Mouse (Mus musculus): ENCODE data around the gene Rev1. TPM values are rescaled to one million over a fixed set of nuclear protein-coding genes. Genes with fewer than 3 reads are reported as not detected.
"Not testable (repeated sequence)": the region's sequence is repeated elsewhere in the genome, so short reads cannot be mapped to it uniquely, and the experiment has no call there.

Gene Rev1
- polyA plus RNA-seq, 1 experiment from 2014 or later, result 32.9 TPM

- H3K27me3 ChIP-seq (ENCODE audit: low read depth, poor library complexity, severe bottlenecking), result no peaks in the 10 kb centered on the region
- H3K36me3 ChIP-seq, result no peaks in the 10 kb centered on the region
- no peak for DNase-seq (ENCODE audit: low spot score)
- H3K4me1 ChIP-seq, result peaks cover 37% of the 10 kb centered on the region
- no peaks in the 10 kb centered on the region for H3K9me3 ChIP-seq (replicated peaks)
- H3K4me3 ChIP-seq, result no peak overlapping the region
- no peak overlapping the region for H3K27ac ChIP-seq (replicated peaks)
Measured at GRCm38 (mm10) chr1:38127036-38127435, 2.6 kb downstream of the Rev1 start.

GRCm38 (mm10) chr1:38126426-38126825 lies 3.2 kb downstream of the Rev1 start:
- H3K36me3 ChIP-seq, result no peaks in the 10 kb centered on the region
- no peak for DNase-seq (ENCODE audit: low spot score)
- H3K27ac ChIP-seq (replicated peaks), result no peak overlapping the region
- no peak overlapping the region for H3K4me3 ChIP-seq
- WGBS, result 87% methylated on average over 3 of the region's 3 CpGs
- no peaks in the 10 kb centered on the region for H3K9me3 ChIP-seq (replicated peaks)
- H3K27me3 ChIP-seq (ENCODE audit: low read depth, poor library complexity, severe bottlenecking), result no peaks in the 10 kb centered on the region
- H3K4me1 ChIP-seq, result peaks cover 37% of the 10 kb centered on the region

- Histone ChIP-seq H3K9me3 (replicated peaks) (no peaks in the 10 kb centered on the region), H3K27me3 (ENCODE audit: low read depth, poor library complexity, severe bottlenecking) (no peaks in the 10 kb centered on the region), H3K27ac (replicated peaks) (no peak overlapping the region), H3K4me1 (peaks cover 24% of the 10 kb centered on the region), H3K4me3 (no peak overlapping the region), H3K36me3 (no peaks in the 10 kb centered on the region; the same call in 1 of the 2 replicates)
- DNase-seq (ENCODE audit: low spot score), result no peak
Measured at GRCm38 (mm10) chr1:38124261-38124660, 5.3 kb downstream of the Rev1 start.

- Histone ChIP-seq H3K9me3 (replicated peaks) (no peaks in the 10 kb centered on the region), H3K27me3 (ENCODE audit: low read depth, poor library complexity, severe bottlenecking) (no peaks in the 10 kb centered on the region), H3K4me1 (no peaks in the 10 kb centered on the region; the same call in 1 of the 2 replicates), H3K36me3 (peaks cover 24% of the 10 kb centered on the region), H3K4me3 (no peak overlapping the region), H3K27ac (replicated peaks) (no peak overlapping the region)
- no peak for DNase-seq (ENCODE audit: low spot score)
- WGBS, result 91% methylated on average over 5 of the region's 5 CpGs
Measured at GRCm38 (mm10) chr1:38120877-38121276, 8.7 kb downstream of the Rev1 start.

- H3K9me3 ChIP-seq (replicated peaks), result no peaks in the 10 kb centered on the region; the same call in 1 of the 2 replicates
- no peaks in the 10 kb centered on the region for H3K27me3 ChIP-seq (ENCODE audit: low read depth, poor library complexity, severe bottlenecking)
- DNase-seq (ENCODE audit: low spot score), result no peak
- no peak overlapping the region for H3K4me3 ChIP-seq
- H3K36me3 ChIP-seq, result peaks cover 25% of the 10 kb centered on the region
- H3K27ac ChIP-seq (replicated peaks), result no peak overlapping the region
- no peaks in the 10 kb centered on the region; the same call in 1 of the 2 replicates for H3K4me1 ChIP-seq
- 93% methylated on average over 2 of the region's 2 CpGs for WGBS
Measured at GRCm38 (mm10) chr1:38118624-38119023, 11.0 kb downstream of the Rev1 start.

- H3K9me3 ChIP-seq (replicated peaks), result no peaks in the 10 kb centered on the region; the same call in 1 of the 2 replicates
- H3K4me1 ChIP-seq, result no peaks in the 10 kb centered on the region
- H3K27me3 ChIP-seq (ENCODE audit: low read depth, poor library complexity, severe bottlenecking), result no peaks in the 10 kb centered on the region
- peaks cover 26% of the 10 kb centered on the region for H3K36me3 ChIP-seq
- DNase-seq (ENCODE audit: low spot score), result no peak
- WGBS, result 92% methylated on average over 7 of the region's 7 CpGs
- H3K27ac ChIP-seq (replicated peaks), result no peak overlapping the region
- no peak overlapping the region for H3K4me3 ChIP-seq
Measured at GRCm38 (mm10) chr1:38109786-38110185, 19.8 kb downstream of the Rev1 start.

DNA sequence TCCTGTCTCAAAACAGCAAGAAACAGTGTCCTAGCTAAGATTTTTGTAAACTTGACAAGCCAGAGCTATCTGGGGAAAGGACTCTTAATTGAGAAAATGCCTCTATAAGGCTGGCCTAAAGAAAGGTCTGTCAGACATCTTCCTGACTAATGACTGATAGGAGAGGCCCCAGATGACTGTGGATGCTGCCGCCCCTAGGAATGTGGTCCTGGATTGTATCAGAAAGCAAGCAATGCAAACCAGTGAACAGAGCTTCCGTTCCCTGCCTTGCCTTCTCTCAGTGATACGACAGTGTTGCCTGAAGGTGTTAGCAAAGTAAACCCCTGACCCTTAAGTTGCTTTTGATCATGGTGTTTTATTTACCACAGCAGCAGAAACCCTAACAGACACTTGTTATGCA lies 25.8 kb downstream of the Rev1 start:
- 81% methylated on average over 3 of the region's 3 CpGs for WGBS
- H3K4me1 ChIP-seq, result no peaks in the 10 kb centered on the region
- no peaks in the 10 kb centered on the region for H3K27me3 ChIP-seq (ENCODE audit: low read depth, poor library complexity, severe bottlenecking)
- H3K4me3 ChIP-seq, result no peak overlapping the region
- H3K9me3 ChIP-seq (replicated peaks), result no peaks in the 10 kb centered on the region
- DNase-seq (ENCODE audit: low spot score), result no peak
- peaks cover 49% of the 10 kb centered on the region for H3K36me3 ChIP-seq
- H3K27ac ChIP-seq (replicated peaks), result no peak overlapping the region

DNA sequence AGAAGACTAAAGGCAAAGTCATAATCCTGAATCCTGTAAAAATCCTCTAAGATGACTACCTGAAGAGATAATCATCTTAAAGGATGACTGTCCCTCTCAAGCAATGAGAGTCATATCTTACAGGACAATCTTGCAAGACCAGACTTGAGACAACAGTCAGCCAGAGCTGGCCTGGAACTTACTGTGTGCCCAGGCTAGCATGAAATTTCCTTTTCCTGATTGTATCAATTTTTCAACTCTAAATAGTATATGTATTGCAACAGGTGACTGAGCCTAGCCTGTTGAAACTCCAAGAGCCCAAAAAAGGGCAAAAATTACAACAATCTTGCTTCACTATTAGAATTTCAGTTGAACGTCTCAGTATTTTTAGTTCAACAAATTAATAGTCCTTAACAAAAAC lies 26.4 kb downstream of the Rev1 start:
- Histone ChIP-seq H3K36me3 (peaks cover 55% of the 10 kb centered on the region), H3K27me3 (ENCODE audit: low read depth, poor library complexity, severe bottlenecking) (no peaks in the 10 kb centered on the region), H3K4me3 (no peak overlapping the region), H3K9me3 (replicated peaks) (no peaks in the 10 kb centered on the region), H3K27ac (replicated peaks) (no peak overlapping the region), H3K4me1 (no peaks in the 10 kb centered on the region)
- WGBS, result 95% methylated on average over 1 of the region's 1 CpGs
- no peak for DNase-seq (ENCODE audit: low spot score)

DNA sequence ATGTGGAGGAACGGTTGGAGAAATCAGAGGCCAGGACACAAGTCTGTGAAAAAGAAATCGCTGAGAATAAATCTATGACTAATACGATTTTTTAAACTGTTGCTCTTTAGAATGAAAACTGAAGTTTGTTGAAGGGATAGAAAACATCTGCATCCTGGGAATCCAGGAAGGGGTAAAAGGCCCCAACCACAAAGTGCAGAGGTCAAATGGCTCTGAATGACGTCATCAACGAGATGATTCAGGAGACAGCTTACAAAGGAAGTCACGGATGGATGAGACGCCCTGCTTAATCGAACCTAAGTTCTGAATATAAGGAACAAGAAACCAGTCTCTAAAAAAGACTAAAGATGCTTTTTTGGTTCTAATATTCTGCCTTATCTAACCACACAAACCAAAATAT lies 48.3 kb downstream of the Rev1 start:
- 81% methylated on average over 8 of the region's 8 CpGs for WGBS
- Histone ChIP-seq H3K4me1 (no peaks in the 10 kb centered on the region), H3K27me3 (ENCODE audit: low read depth, poor library complexity, severe bottlenecking) (no peaks in the 10 kb centered on the region), H3K9me3 (replicated peaks) (no peaks in the 10 kb centered on the region), H3K27ac (replicated peaks) (no peak overlapping the region), H3K36me3 (peaks cover 92% of the 10 kb centered on the region), H3K4me3 (no peak overlapping the region)
- DNase-seq (ENCODE audit: low spot score), result no peak

DNA sequence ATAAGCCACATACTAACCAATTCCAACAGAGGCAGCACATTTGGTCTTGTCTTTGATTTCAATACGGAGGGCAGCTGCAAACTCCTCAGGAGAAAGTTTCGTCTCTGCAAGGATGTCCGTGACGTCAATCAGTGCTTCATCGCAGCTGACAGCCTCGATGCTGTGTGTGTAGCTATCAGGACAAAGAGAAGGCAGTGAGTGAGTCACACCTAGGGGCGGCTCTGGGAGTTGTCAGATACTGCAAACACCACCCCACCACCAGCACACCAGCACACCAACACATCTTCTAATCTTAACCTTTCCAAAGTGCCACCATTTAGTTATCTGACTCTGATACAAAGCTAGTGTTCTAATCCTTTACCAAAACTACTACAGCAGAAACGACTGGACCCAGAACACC lies 58.3 kb downstream of the Rev1 start:
- peaks cover 93% of the 10 kb centered on the region for H3K36me3 ChIP-seq
- no peaks in the 10 kb centered on the region for H3K4me1 ChIP-seq
- WGBS, result 89% methylated on average over 8 of the region's 8 CpGs

DNA sequence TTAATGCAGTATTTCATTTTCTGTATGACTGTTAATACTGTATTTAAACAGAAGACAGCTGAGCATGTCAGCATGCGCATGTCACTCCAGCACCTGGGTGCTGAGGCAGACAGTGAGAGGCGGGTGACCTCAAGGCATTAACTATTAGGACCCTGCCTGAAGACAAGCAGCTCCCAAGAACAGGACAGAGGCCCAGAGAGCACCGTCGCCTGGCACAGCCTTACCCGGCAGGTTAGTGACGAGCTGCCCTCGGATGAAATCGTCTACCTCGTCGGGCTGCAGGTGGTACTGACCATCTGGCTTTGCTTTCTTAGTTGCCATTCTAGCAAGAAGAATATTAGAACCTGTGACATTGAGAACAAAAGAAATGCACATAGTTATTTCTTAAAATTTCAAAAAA lies 62.3 kb downstream of the Rev1 start:
- H3K27ac ChIP-seq (replicated peaks), result no peak overlapping the region
- DNase-seq (ENCODE audit: low spot score), result no peak
- H3K27me3 ChIP-seq (ENCODE audit: low read depth, poor library complexity, severe bottlenecking), result no peaks in the 10 kb centered on the region
- 0 out of 2 replicates have a peak, but pooled peaks cover 5% of the 10 kb centered on the region for H3K9me3 ChIP-seq (replicated peaks)
- 98% methylated on average over 10 of the region's 10 CpGs for WGBS
- H3K36me3 ChIP-seq, result peaks cover 97% of the 10 kb centered on the region
- H3K4me1 ChIP-seq, result no peaks in the 10 kb centered on the region
- H3K4me3 ChIP-seq, result no peak overlapping the region

More for the DNA sequence above, 58.3 kb downstream of the Rev1 start:
- no peak for DNase-seq (ENCODE audit: low spot score)
- no peak overlapping the region for H3K4me3 ChIP-seq
- H3K27me3 ChIP-seq (ENCODE audit: low read depth, poor library complexity, severe bottlenecking), result no peaks in the 10 kb centered on the region
- no peak overlapping the region for H3K27ac ChIP-seq (replicated peaks)
- H3K9me3 ChIP-seq (replicated peaks), result no peaks in the 10 kb centered on the region

- 93% methylated on average over 2 of the region's 2 CpGs for WGBS
- H3K9me3 ChIP-seq (replicated peaks), result 0 out of 2 replicates have a peak, but pooled peaks cover 11% of the 10 kb centered on the region
- not testable (repeated sequence) for H3K27ac ChIP-seq (replicated peaks); H3K27me3 ChIP-seq (ENCODE audit: low read depth, poor library complexity, severe bottlenecking); H3K4me1 ChIP-seq; H3K4me3 ChIP-seq; DNase-seq (ENCODE audit: low spot score)
- H3K36me3 ChIP-seq, result peaks cover 97% of the 10 kb centered on the region
Measured at GRCm38 (mm10) chr1:38062156-38062555, 67.4 kb downstream of the Rev1 start.

DNA sequence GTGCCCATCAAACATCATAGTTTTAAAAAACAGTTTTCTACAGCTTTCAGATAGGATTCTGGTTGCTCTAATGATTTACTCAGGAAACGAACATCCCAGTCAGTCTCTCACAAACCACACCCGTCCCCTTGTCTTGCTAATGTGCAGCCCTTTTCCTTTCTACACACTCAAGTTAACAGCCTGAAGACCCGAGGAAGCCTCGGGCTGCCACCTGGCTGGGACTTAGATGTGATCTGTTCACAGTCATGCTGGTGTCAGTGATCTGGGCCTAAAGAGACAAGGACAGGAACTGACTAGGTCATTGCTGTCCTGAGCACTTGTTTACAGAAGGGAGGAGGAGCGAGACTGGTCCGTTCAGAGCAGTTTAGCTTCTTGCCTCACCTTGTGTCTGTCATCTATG lies 71.2 kb downstream of the Rev1 start:
- peaks cover 97% of the 10 kb centered on the region for H3K36me3 ChIP-seq
- WGBS, result 84% methylated on average over 6 of the region's 6 CpGs
- H3K4me3 ChIP-seq, result no peak overlapping the region
- no peak for DNase-seq (ENCODE audit: low spot score)
- H3K27ac ChIP-seq (replicated peaks), result no peak overlapping the region
- no peaks in the 10 kb centered on the region for H3K27me3 ChIP-seq (ENCODE audit: low read depth, poor library complexity, severe bottlenecking)
- no peaks in the 10 kb centered on the region for H3K4me1 ChIP-seq
- H3K9me3 ChIP-seq (replicated peaks), result 0 out of 2 replicates have a peak, but pooled peaks cover 11% of the 10 kb centered on the region

DNA sequence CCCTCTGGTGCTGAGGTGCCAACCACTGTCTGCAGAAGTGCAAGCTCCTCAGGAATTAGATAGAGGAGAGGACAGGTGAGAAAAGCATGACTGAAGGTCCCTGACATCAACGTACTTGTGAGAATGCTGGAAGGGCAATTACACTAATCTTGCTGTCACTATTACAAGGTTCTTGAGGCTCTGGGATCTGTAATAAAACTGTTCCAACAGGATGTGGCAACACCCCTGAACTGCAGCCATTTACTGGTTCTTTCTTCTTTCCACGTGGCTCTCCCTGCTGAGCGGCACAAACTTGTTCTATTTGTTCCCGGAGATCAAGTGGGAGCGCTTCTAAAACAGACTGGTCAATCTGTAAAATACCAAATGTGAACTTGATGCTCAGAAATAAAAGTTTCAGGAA lies 74.4 kb downstream of the Rev1 start:
- Histone ChIP-seq H3K9me3 (replicated peaks) (no peaks in the 10 kb centered on the region), H3K27ac (replicated peaks) (no peak overlapping the region), H3K4me1 (no peaks in the 10 kb centered on the region), H3K27me3 (ENCODE audit: low read depth, poor library complexity, severe bottlenecking) (no peaks in the 10 kb centered on the region), H3K36me3 (peaks cover 99% of the 10 kb centered on the region), H3K4me3 (no peak overlapping the region)
- no peak for DNase-seq (ENCODE audit: low spot score)
- WGBS, result 92% methylated on average over 5 of the region's 5 CpGs

Data from midbrain, embryonic 10.5 days (tissue).